Mouse (Mus musculus) E14TG2a.4 (cell line): ENCODE results near the gene Mlip.

Experiments
- CTCF ChIP-seq: conservative IDR thresholded peaks from 2 replicates; pipeline ENCODE4 v1.5.1; 2014; ENCODE audit warnings: low read length
- POU5F1 ChIP-seq: IDR thresholded peaks from 2 replicates; pipeline ENCODE4 v1.6.1; 2014; ENCODE audit warnings: low read length, borderline replicate concordance

DNA sequence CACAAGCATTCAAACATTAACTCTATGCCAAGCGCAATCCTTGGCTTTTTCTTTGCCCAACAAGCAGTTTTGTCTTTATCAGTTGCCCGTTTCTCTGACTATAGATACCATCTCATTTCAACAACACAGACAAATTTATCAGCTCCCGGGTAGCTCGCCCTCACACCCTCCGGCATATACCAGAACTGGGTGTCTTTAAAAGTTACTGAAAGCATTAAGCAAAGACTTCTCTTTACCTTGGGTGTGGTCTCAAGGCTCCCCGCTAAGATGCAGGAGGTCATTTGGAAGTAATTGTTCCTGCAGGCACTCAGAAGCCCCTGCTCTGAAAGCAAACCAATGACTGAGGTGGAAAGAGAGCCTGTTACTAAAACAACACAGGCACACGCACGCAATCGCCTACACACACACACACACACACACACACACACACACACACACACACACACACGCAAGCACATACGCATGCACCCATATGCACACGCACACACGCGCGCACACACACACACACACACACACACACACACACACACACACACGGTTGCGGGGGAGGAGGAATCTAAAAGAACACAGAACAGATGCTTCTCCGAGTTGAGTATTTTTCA, 101.2 kb downstream of the Mlip start:
- no peak for TF ChIP-seq CTCF
- no peak for TF ChIP-seq POU5F1
